Mouse (Mus musculus) liver, adult 2 months (tissue): ENCODE data around the gene Map2k1. TPM values are rescaled to one million over a fixed set of nuclear protein-coding genes. Genes with fewer than 3 reads are reported as not detected.
A peak's percentile ranks its signal among the peaks of the same experiment; 100 is the strongest.
"Not testable (repeated sequence)": the region's sequence is repeated elsewhere in the genome, so short reads cannot be mapped to it uniquely, and the experiment has no call there.

ENCODE experiments used
- DNase-seq: peaks from one replicate; pipeline ENCODE4 v3.0.0-alpha.2; 2011; ENCODE audit warnings: low read depth, low spot score; ENCODE audit errors: extremely low read depth
- H3K27ac ChIP-seq: fragments of 200-500 bp; replicated peaks from 2 replicates; pipeline ENCODE4 v1.5.1; 2012; ENCODE audit warnings: low read depth, mild to moderate bottlenecking, control low read depth, inconsistent platforms, low read length; ENCODE audit not compliant: insufficient read depth
- H3K27me3 ChIP-seq: fragments of 200-500 bp; 2 replicates; pipeline ENCODE4 v1.6.1; 2012; ENCODE audit warnings: mild to moderate bottlenecking, moderate library complexity, low read length, inconsistent platforms; ENCODE audit not compliant: control insufficient read depth, insufficient read depth
- H3K36me3 ChIP-seq: fragments of 200-500 bp; 2 replicates; pipeline ENCODE4 v1.6.1; 2012; ENCODE audit warnings: low read length, inconsistent platforms; ENCODE audit not compliant: control insufficient read depth, insufficient read depth
- H3K4me1 ChIP-seq: fragments of 200-500 bp; 2 replicates; pipeline ENCODE4 v1.6.1; 2011; ENCODE audit warnings: low read length; ENCODE audit not compliant: control insufficient read depth, insufficient read depth
- H3K4me3 ChIP-seq: fragments of 200-500 bp; 2 replicates; pipeline ENCODE4 v1.5.1; 2011; ENCODE audit warnings: low read depth, mild to moderate bottlenecking, control low read depth, low read length, moderate library complexity; ENCODE audit not compliant: insufficient read depth
- H3K79me2 ChIP-seq: fragments of 200-500 bp; 2 replicates; pipeline ENCODE4 v1.6.1; 2012; ENCODE audit warnings: inconsistent platforms, mild to moderate bottlenecking, low read length, moderate library complexity; ENCODE audit not compliant: control insufficient read depth, insufficient read depth
- H3K9ac ChIP-seq: fragments of 200-500 bp; 2 replicates; pipeline ENCODE4 v1.6.1; 2012; ENCODE audit warnings: low read depth, mild to moderate bottlenecking, control low read depth, inconsistent platforms, low read length
- CTCF ChIP-seq: fragments of 200-500 bp; IDR thresholded peaks from 2 replicates; pipeline ENCODE4 v1.5.1; 2011; ENCODE audit warnings: low read depth, low read length, control low read depth
- POLR2A ChIP-seq: fragments of 200-500 bp; IDR thresholded peaks from 2 replicates; pipeline ENCODE4 v1.6.1; 2011; ENCODE audit warnings: low read length, control low read depth; ENCODE audit not compliant: insufficient read depth; ENCODE audit errors: extremely low read depth
- WGBS: fragments of 180-500 bp; shearing (Covaris S2); methylation state at CpG from one replicate; pipeline ENCODE4 v1.1.7; 2018; 5-methylcytosine and 5-hydroxymethylcytosine counted together
- polyA plus RNA-seq: library from polyadenylated mRNA; depleted of rRNA; stranded (reverse); fragments of >200 nt; gene quantifications from 2 replicates; pipeline ENCODE4 v1.2.3, GENCODE M21; 2012; rRNA removed
- total RNA-seq: library from RNA; depleted of rRNA; stranded (reverse); fragments of >200 nt; gene quantifications from 2 replicates; pipeline ENCODE4 v1.2.3, GENCODE M21; 2014; rRNA removed

Gene Map2k1
- total and polyA plus RNA-seq, 2 experiments: 26.8 to 34.7 TPM

DNA sequence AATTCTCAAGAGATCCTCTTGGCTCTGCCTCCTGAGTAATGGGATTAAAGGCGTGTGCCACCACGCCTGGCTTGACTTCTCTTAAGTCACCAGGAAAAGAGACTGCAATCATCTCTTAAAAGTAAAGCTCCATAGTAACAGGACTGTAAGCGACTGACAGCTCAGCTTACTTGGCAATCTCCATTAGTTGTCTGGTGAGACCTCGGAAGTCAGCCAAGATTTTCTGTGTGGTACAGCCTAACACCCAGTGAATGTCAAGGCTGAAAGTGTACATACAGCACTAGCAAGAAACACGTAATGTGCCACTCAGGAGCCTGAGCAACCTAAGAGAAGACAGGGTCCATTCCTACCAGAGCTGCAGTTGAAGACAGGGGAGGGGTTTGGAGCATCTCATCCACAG is 93.0 kb downstream of the Map2k1 start:
- Histone ChIP-seq H3K4me1 (no peaks in the 10 kb centered on the region), H3K79me2 (no peaks in the 10 kb centered on the region), H3K9ac (no peak overlapping the region), H3K4me3 (no peak overlapping the region), H3K27ac (no peak overlapping the region), H3K27me3 (no peaks in the 10 kb centered on the region), H3K36me3 (no peaks in the 10 kb centered on the region)
- TF ChIP-seq POLR2A (no peak), CTCF (no peak)
- no peak for DNase-seq
- WGBS: 97% methylated on average over 5 of the region's 5 CpGs

DNA sequence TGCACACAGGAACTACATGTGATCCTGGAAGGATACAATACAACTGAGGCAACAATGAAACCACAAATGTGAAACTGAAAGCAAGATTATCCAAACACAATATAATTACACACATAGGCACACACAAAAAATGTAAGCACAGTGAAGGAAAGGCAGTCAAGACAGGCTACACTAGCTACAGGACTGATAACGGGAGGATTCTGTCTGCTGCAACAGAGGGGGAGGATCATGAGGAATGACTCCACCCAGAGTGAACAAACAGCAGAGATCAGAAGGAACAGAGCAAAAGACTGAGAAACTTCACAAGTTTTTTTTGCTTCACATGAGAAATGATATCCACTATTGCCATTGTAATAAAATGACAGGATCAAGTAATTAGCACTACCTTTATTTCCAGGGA is 96.8 kb downstream of the Map2k1 start:
- Histone ChIP-seq H3K27ac (no peak overlapping the region), H3K36me3 (no peaks in the 10 kb centered on the region), H3K4me3 (no peak overlapping the region), H3K79me2 (no peaks in the 10 kb centered on the region), H3K9ac (no peak overlapping the region), H3K27me3 (no peaks in the 10 kb centered on the region), H3K4me1 (no peaks in the 10 kb centered on the region)
- WGBS: 74% methylated on average over 1 of the region's 1 CpGs
- TF ChIP-seq POLR2A: no peak
- no peak for TF ChIP-seq CTCF
- no peak for DNase-seq

DNA sequence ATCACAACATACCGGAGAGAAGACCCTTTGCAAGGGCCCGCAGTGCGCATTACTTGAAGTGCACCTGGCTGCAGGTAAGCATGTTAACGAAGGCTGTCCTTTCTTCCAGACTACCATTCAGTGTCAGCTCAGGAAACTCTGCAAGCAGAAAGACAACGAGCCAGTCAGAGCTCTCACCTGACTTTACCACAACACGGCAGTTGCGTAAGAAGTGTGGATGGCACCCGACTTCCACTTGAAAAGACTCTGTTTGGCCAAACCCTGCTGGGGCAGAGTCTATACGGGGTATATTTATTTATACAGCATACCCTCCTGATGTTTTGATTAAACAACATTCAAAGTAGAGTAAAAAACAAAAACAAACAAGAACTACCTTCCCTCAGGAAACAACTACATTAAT is 113.6 kb downstream of the Map2k1 start:
- Histone ChIP-seq H3K4me3 (no peak overlapping the region), H3K36me3 (no peaks in the 10 kb centered on the region), H3K79me2 (no peaks in the 10 kb centered on the region), H3K9ac (no peak overlapping the region), H3K27ac (no peak overlapping the region), H3K4me1 (no peaks in the 10 kb centered on the region), H3K27me3 (no peaks in the 10 kb centered on the region)
- WGBS: 61% methylated on average over 9 of the region's 9 CpGs
- peak; percentile 31 for DNase-seq
- TF ChIP-seq POLR2A (no peak), CTCF (no peak)

DNA sequence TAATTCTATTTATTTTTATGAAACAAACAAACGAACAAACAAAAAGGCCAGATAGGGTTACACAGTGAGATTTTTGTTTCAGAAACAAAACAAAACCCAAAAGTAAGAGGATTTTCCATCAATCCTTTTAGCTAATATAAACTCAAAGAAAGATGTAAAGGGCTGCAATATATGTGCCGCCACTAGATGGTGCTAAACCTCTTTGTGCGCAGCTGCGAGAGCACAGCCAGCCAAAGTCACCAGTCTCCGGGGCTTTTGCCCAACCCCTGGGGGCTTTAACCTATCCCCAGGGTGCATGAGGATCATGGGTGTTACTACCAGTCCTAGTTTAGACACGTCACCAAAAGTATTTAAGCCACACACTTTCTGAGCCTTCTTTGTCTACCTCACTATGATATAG is 114.5 kb downstream of the Map2k1 start:
- peak; percentile 8 for DNase-seq
- not testable (repeated sequence) for H3K27ac ChIP-seq, H3K36me3 ChIP-seq, H3K4me1 ChIP-seq, H3K4me3 ChIP-seq, H3K79me2 ChIP-seq, H3K9ac ChIP-seq, H3K27me3 ChIP-seq
- peak; percentile 65 for TF ChIP-seq CTCF
- WGBS: 4% methylated on average over 6 of the region's 6 CpGs

Other genes with a start within 250 kb of the Map2k1 start
- 4.1 and 6.0 TPM in 2 replicates for gene Smad6, start 231.6 kb downstream of the Map2k1 start, total RNA-seq
- 11.4 and 12.6 TPM in 2 replicates for gene Smad6, start 231.6 kb downstream of the Map2k1 start, polyA plus RNA-seq
- gene Lctl, start 136.5 kb downstream of the Map2k1 start, total RNA-seq: not detected in 2 replicates
- not detected in 2 replicates for gene Lctl, start 136.5 kb downstream of the Map2k1 start, polyA plus RNA-seq
- 0.94 and 1.6 TPM in 2 replicates for gene Zwilch, start 80.5 kb downstream of the Map2k1 start, total RNA-seq
- gene Zwilch, start 80.5 kb downstream of the Map2k1 start, polyA plus RNA-seq: 0.12 and 0.25 TPM in 2 replicates
- 401 and 408 TPM in 2 replicates for gene Rpl4, start 80.3 kb downstream of the Map2k1 start, total RNA-seq
- gene Rpl4, start 80.3 kb downstream of the Map2k1 start, polyA plus RNA-seq: 250 and 270 TPM in 2 replicates
- 11.2 and 13.9 TPM in 2 replicates for gene Snapc5, start 74.4 kb downstream of the Map2k1 start, total RNA-seq
- 5.6 and 7.3 TPM in 2 replicates for gene Snapc5, start 74.4 kb downstream of the Map2k1 start, polyA plus RNA-seq
- 0.09 TPM in 1 of 2 replicates, not detected in the other for gene Uchl4, start 18.4 kb downstream of the Map2k1 start, total RNA-seq
- gene Uchl4, start 18.4 kb downstream of the Map2k1 start, polyA plus RNA-seq: not detected in 2 replicates
- gene Tipin, start 27.9 kb upstream of the Map2k1 start, total RNA-seq: 5.7 and 6.0 TPM in 2 replicates
- 1.4 and 2.5 TPM in 2 replicates for gene Tipin, start 27.9 kb upstream of the Map2k1 start, polyA plus RNA-seq
- 10.8 and 11.7 TPM in 2 replicates for gene Dis3l, start 87.7 kb upstream of the Map2k1 start, total RNA-seq
- 7.7 and 8.4 TPM in 2 replicates for gene Dis3l, start 87.7 kb upstream of the Map2k1 start, polyA plus RNA-seq
- 0.07 and 0.09 TPM in 2 replicates for gene Megf11, start 132.0 kb upstream of the Map2k1 start, total RNA-seq
- 0.02 and 0.13 TPM in 2 replicates for gene Megf11, start 132.0 kb upstream of the Map2k1 start, polyA plus RNA-seq